Mouse (Mus musculus) cerebellum, adult 2 months (tissue): ENCODE measurements at regions not wholly inside any gene's neighbourhood (a gene's known extent, or its start where the extent isn't known, plus 50 kb on each side); places are given as distances from the start of the nearest gene placed in this dataset.
"Not testable (repeated sequence)": the region's sequence is repeated elsewhere in the genome, so short reads cannot be mapped to it uniquely, and the experiment has no call there.

Experiments
- DNase-seq, 2 experiments: peaks; one replicate each; pipeline ENCODE4 v3.0.0; 2021
- H3K27ac ChIP-seq: fragments of 200-500 bp; 2 replicates; pipeline ENCODE4 v1.5.1; 2012; ENCODE audit warnings: low read length, control low read depth, inconsistent platforms; ENCODE audit not compliant: insufficient read depth
- H3K27me3 ChIP-seq: fragments of 200-500 bp; 2 replicates; pipeline ENCODE4 v1.6.1; 2012; ENCODE audit warnings: inconsistent platforms, mild to moderate bottlenecking, low read length, moderate library complexity; ENCODE audit not compliant: control insufficient read depth, insufficient read depth
- H3K4me1 ChIP-seq: fragments of 200-500 bp; 2 replicates; pipeline ENCODE4 v1.6.1; 2011; ENCODE audit warnings: low read length; ENCODE audit not compliant: control insufficient read depth, insufficient read depth
- H3K4me3 ChIP-seq: fragments of 200-500 bp; replicated peaks from 2 replicates; pipeline ENCODE3; 2011; ENCODE audit warnings: mild to moderate bottlenecking, low read depth, low read length, control low read depth; ENCODE audit not compliant: insufficient read depth
- CTCF ChIP-seq: fragments of 200-500 bp; IDR thresholded peaks from 2 replicates; pipeline ENCODE4 v1.5.1; 2011; ENCODE audit warnings: low read depth, mild to moderate bottlenecking, control low read depth, low read length, moderate library complexity, borderline replicate concordance; ENCODE audit not compliant: insufficient read depth
- POLR2A ChIP-seq: fragments of 200-500 bp; IDR thresholded peaks from 2 replicates; pipeline ENCODE4 v1.6.1; 2011; ENCODE audit warnings: low read length, control low read depth, borderline replicate concordance; ENCODE audit not compliant: insufficient read depth
- WGBS: fragments of 180-500 bp; shearing (Covaris S2); methylation state at CpG from one replicate; pipeline ENCODE4 v1.1.7; 2018; 5-methylcytosine and 5-hydroxymethylcytosine counted together

DNA sequence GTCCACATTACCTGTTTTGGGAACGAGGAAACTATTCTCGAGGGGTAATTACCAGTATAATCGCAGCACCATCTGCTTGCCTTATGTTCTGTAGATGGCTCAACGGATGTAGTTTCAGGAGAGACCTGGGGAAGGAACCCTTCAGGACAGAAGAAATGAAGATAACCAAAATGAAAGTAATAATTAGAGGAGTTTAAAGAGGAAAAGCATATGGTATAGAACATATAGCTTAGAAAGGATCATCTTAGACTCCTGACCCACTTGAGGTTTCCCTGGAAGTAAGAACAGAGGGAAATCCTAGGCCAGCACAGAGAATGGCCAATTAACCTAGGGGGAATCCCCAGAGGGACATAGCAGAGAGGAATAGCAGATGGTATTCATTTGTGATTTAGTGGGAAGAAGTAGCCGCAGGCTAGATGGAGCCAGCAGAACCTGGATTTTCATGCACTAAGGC is 180.6 kb upstream of the Slc10a2 start:
- WGBS = 10% methylated on average over 5 of the region's 5 CpGs

DNA sequence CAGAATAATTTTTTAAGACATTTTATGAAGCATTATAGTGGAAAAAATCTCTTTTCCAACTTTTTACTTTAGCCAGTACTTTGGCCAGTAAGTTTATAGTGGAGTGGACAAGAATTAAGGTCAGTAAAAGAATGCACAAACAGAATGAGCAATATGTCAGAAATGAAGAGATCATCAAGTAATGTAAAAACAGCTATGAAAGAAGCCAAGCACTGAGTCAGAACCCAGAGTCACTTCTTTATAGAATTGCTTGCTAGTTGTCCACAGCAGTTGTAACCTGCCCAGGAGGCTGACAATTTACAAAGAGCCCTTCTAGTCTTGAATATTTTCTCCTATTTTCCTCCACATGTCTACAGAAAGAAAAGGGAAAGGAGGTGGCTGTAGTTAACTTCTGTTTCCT is 178.6 kb upstream of the Slc10a2 start:
- Histone ChIP-seq H3K27me3 (no peaks in the 10 kb centered on the region), H3K4me3 (no peak overlapping the region), H3K27ac (no peak overlapping the region), H3K4me1 (peaks cover 15% of the 10 kb centered on the region; the same call in 1 of the 2 replicates)
- DNase-seq = no peak
- no peak for TF ChIP-seq CTCF
- TF ChIP-seq POLR2A = no peak

More for the DNA sequence above, 180.6 kb upstream of the Slc10a2 start:
- H3K4me1 ChIP-seq = peaks cover 15% of the 10 kb centered on the region; the same call in 1 of the 2 replicates
- H3K27ac ChIP-seq = no peak overlapping the region; the same call in 1 of the 2 replicates
- no peak overlapping the region for H3K4me3 ChIP-seq
- TF ChIP-seq POLR2A (no peak), CTCF (no peak)
- peak; percentile 44 to 86 for DNase-seq
- no peaks in the 10 kb centered on the region for H3K27me3 ChIP-seq

DNA sequence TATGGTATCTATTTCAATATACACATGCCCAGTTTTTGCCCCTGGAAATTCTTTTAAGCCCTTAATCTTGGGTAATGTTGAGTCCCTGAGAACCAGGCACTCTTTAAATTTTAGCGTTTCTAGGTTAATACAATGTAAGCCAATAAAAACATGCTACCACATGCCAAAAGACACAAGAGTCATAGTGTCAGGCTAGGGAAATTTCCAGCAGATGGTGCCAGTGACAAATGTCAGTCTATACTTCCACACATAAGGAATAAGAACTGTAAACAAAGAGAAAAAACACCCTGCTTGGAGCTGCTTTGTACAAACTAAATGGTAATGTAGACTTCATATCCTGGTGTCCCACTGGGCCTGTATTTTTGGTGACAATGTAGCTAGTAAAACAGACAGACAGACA is 157.2 kb upstream of the Slc10a2 start:
- WGBS = 21% methylated on average over 1 of the region's 1 CpGs
- H3K4me3 ChIP-seq = no peak overlapping the region
- H3K4me1 ChIP-seq = no peaks in the 10 kb centered on the region
- TF ChIP-seq POLR2A (no peak), CTCF (no peak)
- DNase-seq = peak in 1 of 2 experiments; percentile 16
- no peaks in the 10 kb centered on the region for H3K27me3 ChIP-seq
- H3K27ac ChIP-seq = no peak overlapping the region

DNA sequence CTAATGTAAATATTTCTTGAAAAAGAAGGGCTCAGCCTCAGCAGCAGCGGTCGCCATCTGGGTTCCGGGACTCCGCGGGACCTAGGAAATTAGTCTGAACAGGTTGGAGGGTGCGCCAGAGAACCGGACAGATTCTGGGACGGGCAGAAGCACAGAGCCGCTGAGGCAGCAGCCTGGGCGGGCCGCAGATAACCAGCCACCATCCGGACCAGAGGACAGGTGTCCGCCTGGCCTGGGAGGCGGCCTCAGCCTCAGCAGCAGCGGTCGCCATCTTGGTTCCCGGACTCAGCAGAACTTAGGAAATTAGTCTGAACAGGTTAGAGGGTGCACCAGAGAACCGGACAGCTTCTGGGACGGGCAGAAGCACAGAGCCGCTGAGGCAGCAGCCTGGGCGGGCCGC is 136.7 kb upstream of the Slc10a2 start:
- H3K4me1 ChIP-seq, H3K27me3 ChIP-seq, H3K4me3 ChIP-seq, H3K27ac ChIP-seq: not testable (repeated sequence)
- WGBS = 96% methylated on average over 22 of the region's 22 CpGs
- DNase-seq = peak; percentile 15 to 28
